Mouse (Mus musculus): ENCODE results near the gene Moxd2. TPM values are rescaled to one million over a fixed set of nuclear protein-coding genes. Genes with fewer than 3 reads are reported as not detected.

The Moxd2 gene
- polyA plus RNA-seq (2015; fragmentation: Nextera tagmentation; extraction: Ambion mirVana) = not detected in 2 replicates

DNA sequence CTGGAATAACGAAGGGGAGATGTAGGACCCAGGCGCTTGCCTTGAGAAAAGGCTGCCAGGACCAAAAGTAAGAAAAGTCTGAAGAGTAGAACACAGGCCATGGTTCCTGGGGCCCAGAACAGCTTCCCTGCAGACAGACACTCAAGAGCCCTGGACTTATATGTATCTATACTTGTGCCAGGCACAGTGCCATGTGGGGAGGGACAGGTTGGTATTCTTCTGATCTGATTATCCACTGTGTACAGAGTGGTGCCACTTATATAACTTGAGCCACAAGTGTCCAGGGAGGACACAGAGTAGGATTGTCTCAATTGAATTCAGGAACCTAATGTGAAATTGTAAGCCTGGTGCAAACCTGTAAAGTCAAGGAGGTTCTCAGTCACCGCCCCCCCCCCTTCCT is at the start of gene Moxd2:
Gene Moxd2 (minus strand): TSS at position 101 of the 400 bp plus-strand sequence.
- Histone ChIP-seq H3K9ac (no peak within 1 kb of the TSS), H3K27me3 (no peaks in the 10 kb centered on the region), H3K4me2 (no peak within 1 kb of the TSS), H3K27ac (no peak within 1 kb of the TSS), H3K4me1 (no peaks in the 10 kb centered on the region), H3K9me3 (no peaks in the 10 kb centered on the region), H3K4me3 (no peak within 1 kb of the TSS), H3K36me3 (no peaks in the 10 kb centered on the region)
- WGBS = 75% methylated on average over 3 of the region's 3 CpGs
- no peak for ATAC-seq (ENCODE audit: borderline replicate concordance, extremely low read depth, low FRiP score, low TSS enrichment)

DNA sequence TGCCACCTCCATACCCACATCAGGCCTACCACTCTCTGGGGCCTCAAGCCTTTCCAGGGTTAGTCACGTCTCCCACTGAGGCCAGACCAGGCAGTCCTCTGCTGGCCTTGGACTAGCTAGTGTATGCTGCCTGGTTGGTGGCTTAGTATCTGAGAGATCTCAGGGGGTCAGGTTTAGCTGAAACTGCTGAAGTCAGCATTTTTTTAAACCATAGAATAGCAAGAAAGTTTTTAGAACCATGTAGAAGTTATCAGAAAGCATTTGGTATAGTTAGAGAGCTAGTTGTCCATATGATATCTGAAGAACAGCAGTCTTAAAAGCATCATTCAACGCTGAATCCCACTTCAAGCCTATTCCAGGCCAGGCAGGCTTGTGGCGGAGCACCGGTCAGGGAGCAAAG is 32.7 kb upstream of the Moxd2 start:
- Histone ChIP-seq H3K27me3 (no peaks in the 10 kb centered on the region), H3K4me3 (no peak overlapping the region), H3K9me3 (no peaks in the 10 kb centered on the region), H3K9ac (no peak overlapping the region), H3K4me2 (no peak overlapping the region), H3K4me1 (no peaks in the 10 kb centered on the region), H3K27ac (no peak overlapping the region), H3K36me3 (no peaks in the 10 kb centered on the region)
- no peak for ATAC-seq (ENCODE audit: borderline replicate concordance, extremely low read depth, low FRiP score, low TSS enrichment)
- WGBS = 75% methylated on average over 4 of the region's 4 CpGs

DNA sequence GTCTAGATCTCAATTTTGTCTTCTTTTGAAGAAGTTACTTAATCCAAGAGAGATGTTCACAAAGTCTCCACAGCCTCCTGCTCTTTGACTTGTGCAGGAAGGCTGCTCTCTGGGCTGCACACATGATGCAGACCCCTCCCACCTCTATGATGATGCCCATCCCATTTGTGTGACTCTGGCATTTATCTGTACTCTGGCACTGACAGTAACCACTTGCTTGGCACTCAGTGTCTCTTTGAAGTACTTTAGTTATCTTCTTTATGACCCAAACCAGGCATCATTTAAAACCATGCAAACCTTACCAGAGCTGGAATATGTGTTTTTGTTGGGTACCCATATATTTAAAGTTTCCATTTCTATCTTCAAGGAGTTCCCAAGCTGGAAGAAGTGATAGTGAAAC is 13.0 kb upstream of the Moxd2 start, which contains the start of gene Prss58:
Gene Prss58 (minus strand): TSS at position 101 of the 400 bp plus-strand sequence.
- no peak for ATAC-seq (ENCODE audit: borderline replicate concordance, extremely low read depth, low FRiP score, low TSS enrichment)
- H3K36me3 ChIP-seq = no peaks in the 10 kb centered on the region
- H3K4me2 ChIP-seq = no peak within 1 kb of the TSS
- no peaks in the 10 kb centered on the region for H3K4me1 ChIP-seq
- no peak within 1 kb of the TSS for H3K4me3 ChIP-seq
- H3K9ac ChIP-seq = no peak within 1 kb of the TSS
- no peaks in the 10 kb centered on the region for H3K9me3 ChIP-seq
- H3K27ac ChIP-seq = no peak within 1 kb of the TSS
- no peaks in the 10 kb centered on the region for H3K27me3 ChIP-seq

DNA sequence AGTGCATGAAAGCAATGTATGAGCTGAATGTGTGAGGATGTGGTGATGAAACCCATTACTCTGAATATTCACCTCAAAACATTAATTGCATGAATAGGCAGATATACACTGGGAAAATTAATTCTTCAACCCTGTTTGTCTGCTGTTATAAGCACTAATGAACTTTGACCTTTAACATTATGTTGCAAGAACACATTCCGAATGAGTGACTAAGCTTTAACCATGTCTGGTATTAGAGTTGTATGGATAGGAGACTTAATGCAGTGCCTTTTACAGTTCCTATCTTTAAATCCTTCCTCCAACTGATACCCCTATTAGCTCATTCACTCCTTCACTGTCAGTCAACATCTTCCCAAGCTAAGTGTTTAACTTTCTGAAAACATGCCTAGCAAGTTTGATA is 7.4 kb upstream of the Moxd2 start:
- no peaks in the 10 kb centered on the region for H3K9me3 ChIP-seq
- no peak overlapping the region for H3K4me3 ChIP-seq

DNA sequence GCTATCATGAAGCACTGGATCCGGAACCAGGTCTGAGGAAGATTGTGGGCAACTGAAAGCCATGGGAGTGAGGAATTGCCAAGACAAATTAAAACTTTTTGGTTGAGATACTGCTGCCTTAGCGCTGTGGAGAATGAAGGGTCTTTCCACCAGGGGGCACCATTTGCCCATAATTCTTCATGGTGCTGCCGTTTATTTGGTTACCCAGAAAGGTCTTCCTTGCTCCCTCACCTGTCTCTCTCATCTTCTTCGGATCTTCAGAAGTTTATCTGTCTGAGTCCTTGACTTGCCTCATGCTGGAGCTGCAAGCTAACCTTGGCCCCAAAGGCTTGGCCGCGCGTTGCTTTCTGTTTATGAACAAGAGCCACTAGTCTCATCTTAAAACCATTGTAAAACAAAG is 6.3 kb upstream of the Moxd2 start:
- Histone ChIP-seq H3K27ac (no peak overlapping the region), H3K36me3 (no peaks in the 10 kb centered on the region), H3K27me3 (no peaks in the 10 kb centered on the region), H3K4me1 (no peaks in the 10 kb centered on the region), H3K9ac (no peak overlapping the region), H3K9me3 (no peaks in the 10 kb centered on the region), H3K4me2 (no peak overlapping the region), H3K4me3 (no peak overlapping the region)
- 39% methylated on average over 7 of the region's 7 CpGs for WGBS
- no peak for ATAC-seq (ENCODE audit: borderline replicate concordance, extremely low read depth, low FRiP score, low TSS enrichment)

More for the DNA sequence above, 7.4 kb upstream of the Moxd2 start:
- H3K9ac ChIP-seq = no peak overlapping the region
- ATAC-seq (ENCODE audit: borderline replicate concordance, extremely low read depth, low FRiP score, low TSS enrichment) = no peak
- 77% methylated on average over 1 of the region's 1 CpGs for WGBS
- no peaks in the 10 kb centered on the region for H3K4me1 ChIP-seq
- H3K4me2 ChIP-seq = no peak overlapping the region
- no peak overlapping the region for H3K27ac ChIP-seq
- no peaks in the 10 kb centered on the region for H3K27me3 ChIP-seq
- H3K36me3 ChIP-seq = no peaks in the 10 kb centered on the region

DNA sequence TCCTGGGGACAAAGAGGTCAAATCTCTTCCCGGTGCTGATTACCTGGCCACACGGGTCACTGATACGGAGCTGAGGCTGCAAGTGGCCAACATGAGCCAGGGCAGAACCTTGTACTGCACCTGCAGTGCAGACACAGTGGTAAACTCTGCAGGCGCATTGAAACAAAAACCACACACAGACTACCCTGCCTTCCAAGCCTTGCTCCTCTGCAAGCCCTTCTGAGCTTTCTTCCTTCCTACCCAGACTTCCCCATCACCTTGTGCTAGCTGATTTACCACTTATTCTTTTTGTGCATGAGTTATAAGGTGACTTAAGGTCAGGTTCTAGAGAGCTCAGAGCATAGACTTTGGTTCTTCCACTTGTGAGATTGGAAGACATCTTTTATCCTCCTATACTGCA is 4.5 kb upstream of the Moxd2 start:
- H3K27me3 ChIP-seq = no peaks in the 10 kb centered on the region
- WGBS = 75% methylated on average over 4 of the region's 4 CpGs
- H3K27ac ChIP-seq = no peak overlapping the region
- ATAC-seq (ENCODE audit: borderline replicate concordance, extremely low read depth, low FRiP score, low TSS enrichment) = no peak
- H3K4me3 ChIP-seq = no peak overlapping the region
- no peaks in the 10 kb centered on the region for H3K9me3 ChIP-seq
- no peak overlapping the region for H3K9ac ChIP-seq
- H3K4me1 ChIP-seq = no peaks in the 10 kb centered on the region
- no peaks in the 10 kb centered on the region for H3K36me3 ChIP-seq
- H3K4me2 ChIP-seq = no peak overlapping the region

DNA sequence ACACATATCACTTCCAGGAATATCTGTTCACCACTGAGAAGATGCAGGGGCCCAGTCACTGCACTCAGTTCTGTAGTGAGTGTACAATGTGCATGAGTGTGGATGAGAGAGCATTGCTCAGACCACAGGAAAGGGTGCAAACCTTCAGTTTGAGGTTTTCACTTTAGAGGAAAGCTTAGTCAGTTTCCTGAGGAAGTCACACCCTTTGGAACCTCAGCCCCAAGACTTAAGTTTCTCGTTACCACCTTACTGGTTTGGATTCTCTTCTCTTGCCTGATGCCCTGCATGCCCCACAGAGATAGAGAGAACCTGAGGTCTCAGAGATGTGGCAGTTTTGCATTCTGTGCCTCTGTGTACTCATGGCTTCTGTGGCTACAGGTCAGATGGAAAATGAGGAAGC is 3.7 kb upstream of the Moxd2 start:
- H3K9ac ChIP-seq = no peak overlapping the region
- H3K4me1 ChIP-seq = no peaks in the 10 kb centered on the region
- no peaks in the 10 kb centered on the region for H3K36me3 ChIP-seq
- ATAC-seq (ENCODE audit: borderline replicate concordance, extremely low read depth, low FRiP score, low TSS enrichment) = no peak
- no peaks in the 10 kb centered on the region for H3K9me3 ChIP-seq
- H3K4me3 ChIP-seq = no peak overlapping the region
- no peaks in the 10 kb centered on the region for H3K27me3 ChIP-seq
- H3K4me2 ChIP-seq = no peak overlapping the region
- no peak overlapping the region for H3K27ac ChIP-seq
- WGBS = 30% methylated on average over 1 of the region's 1 CpGs

DNA sequence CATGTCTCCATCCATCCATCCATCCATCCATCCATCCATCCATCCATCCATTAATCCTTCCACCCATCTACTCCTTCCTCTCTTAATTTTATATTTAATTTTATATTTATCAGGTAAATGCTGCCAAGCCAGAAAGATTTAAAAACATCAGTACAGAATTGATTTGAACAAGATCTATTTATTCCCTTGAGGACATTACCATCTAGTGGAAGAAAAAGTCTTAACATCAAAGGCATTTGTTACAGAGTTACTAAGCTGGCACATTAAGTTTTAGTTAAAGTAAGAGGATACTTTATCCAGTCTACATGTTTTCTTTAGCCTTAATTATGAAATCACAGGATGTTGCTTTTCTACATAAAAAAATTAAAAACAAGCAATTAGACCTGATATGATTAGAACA is 42.0 kb downstream of the Moxd2 start:
- Histone ChIP-seq H3K9ac (no peak overlapping the region), H3K36me3 (no peaks in the 10 kb centered on the region), H3K9me3 (no peaks in the 10 kb centered on the region), H3K4me1 (no peaks in the 10 kb centered on the region), H3K27ac (no peak overlapping the region), H3K4me2 (no peak overlapping the region), H3K4me3 (no peak overlapping the region), H3K27me3 (no peaks in the 10 kb centered on the region)
- ATAC-seq (ENCODE audit: borderline replicate concordance, extremely low read depth, low FRiP score, low TSS enrichment) = no peak

Other genes starting within 250 kb of the Moxd2 start
- not detected in 2 replicates for gene Prss58, start 12.9 kb upstream of the Moxd2 start, polyA plus RNA-seq (2015; fragmentation: Nextera tagmentation; extraction: Ambion mirVana)
- not detected in 2 replicates for gene 1700074P13Rik, start 53.1 kb upstream of the Moxd2 start, polyA plus RNA-seq (2015; fragmentation: Nextera tagmentation; extraction: Ambion mirVana)
- not detected in 2 replicates for gene Gm4744, start 64.4 kb upstream of the Moxd2 start, polyA plus RNA-seq (2015; fragmentation: Nextera tagmentation; extraction: Ambion mirVana)
- gene 1810009J06Rik, start 77.3 kb upstream of the Moxd2 start, polyA plus RNA-seq (2015; fragmentation: Nextera tagmentation; extraction: Ambion mirVana) = not detected in 2 replicates
- not detected in 2 replicates for gene Gm2663, start 112.0 kb upstream of the Moxd2 start, polyA plus RNA-seq (2015; fragmentation: Nextera tagmentation; extraction: Ambion mirVana)
- gene 2210010C04Rik, start 148.0 kb upstream of the Moxd2 start, polyA plus RNA-seq (2015; fragmentation: Nextera tagmentation; extraction: Ambion mirVana) = 0.08 TPM in 1 of 2 replicates, not detected in the other